Mouse (Mus musculus) layer of hippocampus, adult 11-12 months (tissue): Measurements from ENCODE around the gene Csf1.

Experiments used
- DNase-seq: peaks from one replicate; pipeline ENCODE4 v3.0.0; 2022; ENCODE audit warnings: low spot score

Csf1 gene

GRCm38 (mm10) chr3:107781304-107781703 lies 21.0 kb upstream of the Csf1 start:
- no peak for DNase-seq

GRCm38 (mm10) chr3:107778016-107778415 lies 17.7 kb upstream of the Csf1 start:
- DNase-seq = no peak

- DNase-seq = no peak
These were observed 16.0 kb upstream of the Csf1 start for GRCm38 (mm10) chr3:107776295-107776694.

GRCm38 (mm10) chr3:107775736-107776135 lies 15.5 kb upstream of the Csf1 start:
- DNase-seq = no peak

GRCm38 (mm10) chr3:107775056-107775455 lies 14.8 kb upstream of the Csf1 start:
- DNase-seq = no peak

GRCm38 (mm10) chr3:107772860-107773259 lies 12.6 kb upstream of the Csf1 start:
- DNase-seq = no peak

GRCm38 (mm10) chr3:107769692-107770091 lies 9.4 kb upstream of the Csf1 start:
- no peak for DNase-seq

GRCm38 (mm10) chr3:107768104-107768989 lies 8.1 kb upstream of the Csf1 start:
- DNase-seq = no peak

- no peak for DNase-seq
These were observed 6.5 kb upstream of the Csf1 start for GRCm38 (mm10) chr3:107766804-107767203.

- no peak for DNase-seq
These were observed 5.7 kb upstream of the Csf1 start for GRCm38 (mm10) chr3:107765979-107766378.

- DNase-seq = no peak
These were observed 3.3 kb upstream of the Csf1 start for GRCm38 (mm10) chr3:107763552-107763951.

GRCm38 (mm10) chr3:107761446-107761845 lies 1.2 kb upstream of the Csf1 start:
- no peak for DNase-seq

GRCm38 (mm10) chr3:107760771-107761170 lies 502 bp upstream of the Csf1 start:
- DNase-seq = no peak

- no peak for DNase-seq
These were observed 1.6 kb downstream of the Csf1 start for GRCm38 (mm10) chr3:107758638-107759037.

- DNase-seq = no peak
These were observed 2.1 kb downstream of the Csf1 start for GRCm38 (mm10) chr3:107758176-107758575.

GRCm38 (mm10) chr3:107757365-107758129 lies 2.7 kb downstream of the Csf1 start:
- DNase-seq = peak; percentile 76

- no peak for DNase-seq
These were observed 3.8 kb downstream of the Csf1 start for GRCm38 (mm10) chr3:107756481-107756866.

- DNase-seq = no peak
These were observed 4.4 kb downstream of the Csf1 start for GRCm38 (mm10) chr3:107755702-107756480.

GRCm38 (mm10) chr3:107754632-107755031 lies 5.6 kb downstream of the Csf1 start:
- DNase-seq = peak; percentile 73

GRCm38 (mm10) chr3:107751607-107752006 lies 8.7 kb downstream of the Csf1 start:
- no peak for DNase-seq

GRCm38 (mm10) chr3:107750775-107751540 lies 9.3 kb downstream of the Csf1 start:
- no peak for DNase-seq

GRCm38 (mm10) chr3:107749446-107749845 lies 10.8 kb downstream of the Csf1 start:
- DNase-seq = no peak
